Mouse (Mus musculus) lung, postnatal 4 days (tissue): ENCODE measurements around the gene Rere.
"Not testable (repeated sequence)": the region's sequence is repeated elsewhere in the genome, so short reads cannot be mapped to it uniquely, and the experiment has no call there.

Source experiments
- DNase-seq, 2 experiments: peaks; one replicate each; pipeline ENCODE4 v3.0.0; 2021

Rere gene

GRCm38 (mm10) chr4:150590621-150591282, 309.3 kb downstream of the Rere start:
- DNase-seq = no peak

DNA sequence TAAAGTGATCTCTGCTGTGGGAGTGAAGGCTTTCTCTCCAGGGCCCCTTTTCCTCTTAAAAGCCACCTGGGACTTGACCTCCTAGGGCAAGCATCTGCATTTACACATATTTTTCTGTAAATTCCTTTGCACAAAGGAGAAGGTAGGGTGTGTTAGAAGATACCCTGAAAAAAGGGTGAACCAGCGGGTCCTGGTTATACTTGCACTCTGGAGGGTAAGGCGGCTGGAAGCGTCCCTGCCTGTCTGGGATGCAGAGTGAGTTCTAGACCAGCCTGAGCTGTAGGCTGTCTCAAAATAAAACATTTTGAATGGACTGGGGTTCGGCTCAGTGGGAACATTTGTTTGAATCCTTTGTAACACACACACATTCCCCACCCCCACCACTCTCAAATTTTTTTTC, 310.2 kb downstream of the Rere start:
- DNase-seq = no peak

- no peak for DNase-seq
Measured at GRCm38 (mm10) chr4:150592087-150592486, 310.6 kb downstream of the Rere start.

DNA sequence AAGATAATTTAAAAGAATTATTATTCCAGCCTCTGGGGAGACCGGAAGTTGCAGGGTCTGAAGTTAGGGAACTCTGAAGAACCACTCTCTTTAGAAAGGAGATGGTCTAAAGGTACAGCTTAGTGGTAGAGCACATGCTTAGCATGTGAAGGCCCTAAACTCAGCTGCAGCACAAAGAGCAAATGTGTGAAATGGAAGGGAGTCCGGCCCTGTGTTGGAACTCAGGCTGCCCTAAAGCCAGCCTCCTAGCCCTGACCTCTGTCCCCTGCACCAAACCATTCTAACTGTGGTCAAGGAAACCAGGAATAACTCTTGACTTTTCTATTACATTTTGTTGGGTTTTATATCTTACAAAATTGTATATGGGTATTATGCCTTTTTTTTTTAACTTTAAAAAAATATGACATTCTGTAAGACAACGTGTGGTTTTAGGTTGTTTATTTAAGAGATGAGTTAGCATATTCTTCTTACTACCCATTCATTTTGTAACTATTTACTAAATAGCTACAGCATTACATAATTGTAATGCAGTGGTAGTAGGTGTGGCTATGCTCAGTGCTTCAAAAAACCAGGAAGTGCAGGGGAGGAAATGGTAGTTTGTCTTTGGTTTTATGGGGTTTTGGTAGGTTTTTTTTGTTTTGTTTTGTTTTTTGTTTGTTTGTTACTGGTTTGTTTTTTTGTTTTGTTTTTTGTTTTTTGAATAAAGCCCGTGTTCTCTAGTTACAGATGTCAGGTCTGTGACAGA, 312.2 kb downstream of the Rere start:
- DNase-seq = no peak

DNA sequence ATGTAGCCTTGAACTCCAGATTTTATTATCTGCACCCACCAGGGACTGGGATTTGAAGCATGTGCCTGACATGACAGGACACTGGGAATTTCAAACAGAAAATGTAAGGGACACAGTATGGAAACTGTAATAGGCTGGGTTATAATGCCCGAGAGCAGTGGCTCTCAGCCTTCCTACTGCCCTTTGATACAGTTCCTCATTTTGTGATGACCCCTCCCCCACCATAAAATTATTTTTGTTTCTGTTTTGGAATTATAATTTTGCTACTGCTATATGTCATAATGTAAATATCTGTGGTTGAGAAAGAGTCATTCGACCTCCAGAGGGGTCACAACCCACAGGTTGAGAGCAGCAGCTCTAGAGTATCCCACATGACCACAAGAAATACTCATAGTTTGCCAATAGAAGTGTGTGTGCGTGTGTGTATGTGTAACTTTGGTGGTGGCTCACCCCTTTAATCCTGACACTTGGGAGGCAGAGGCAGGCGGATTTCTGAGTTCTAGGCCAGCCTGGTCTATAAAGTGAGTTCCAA, 312.9 kb downstream of the Rere start:
- DNase-seq = no peak

GRCm38 (mm10) chr4:150595071-150595470, 313.6 kb downstream of the Rere start:
- DNase-seq = no peak

DNA sequence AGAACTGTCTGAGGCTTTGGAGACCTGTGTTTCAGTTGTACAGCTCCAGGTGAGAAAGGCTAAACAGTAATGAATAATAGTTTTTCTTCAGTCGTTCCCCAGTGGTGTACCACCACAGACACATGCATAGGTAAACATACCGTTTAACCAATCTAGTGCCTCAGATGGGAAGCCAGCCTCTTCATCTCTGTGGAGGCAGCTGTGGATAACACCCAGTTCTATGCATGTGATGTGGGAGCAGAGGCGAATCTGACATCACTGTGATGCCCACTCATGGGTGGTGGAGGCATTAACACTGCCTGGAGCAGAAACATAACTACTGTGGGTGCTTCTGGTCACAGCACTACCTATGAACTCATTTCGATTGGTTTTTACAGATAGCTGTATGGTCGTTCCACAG, 314.5 kb downstream of the Rere start:
- DNase-seq = no peak

DNA sequence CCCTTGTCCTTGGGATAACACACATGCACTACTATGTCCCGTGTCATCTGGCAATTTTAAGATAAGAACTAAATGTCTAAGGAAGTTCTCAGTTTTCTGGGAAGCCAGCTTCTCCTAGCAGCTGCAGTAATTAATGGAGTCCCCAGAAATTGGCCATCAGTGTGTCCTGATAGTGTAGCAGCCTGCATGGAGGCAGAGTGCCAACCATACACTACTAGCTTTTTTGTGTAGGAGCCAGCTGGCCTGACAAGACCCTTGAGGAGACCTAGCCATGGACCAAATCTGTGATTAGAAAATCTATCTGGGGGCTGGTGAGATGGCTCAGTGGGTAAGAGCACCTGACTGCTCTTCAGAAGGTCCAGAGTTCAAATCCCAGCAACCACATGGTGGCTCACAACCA, 317.2 kb downstream of the Rere start:
- no peak for DNase-seq

DNA sequence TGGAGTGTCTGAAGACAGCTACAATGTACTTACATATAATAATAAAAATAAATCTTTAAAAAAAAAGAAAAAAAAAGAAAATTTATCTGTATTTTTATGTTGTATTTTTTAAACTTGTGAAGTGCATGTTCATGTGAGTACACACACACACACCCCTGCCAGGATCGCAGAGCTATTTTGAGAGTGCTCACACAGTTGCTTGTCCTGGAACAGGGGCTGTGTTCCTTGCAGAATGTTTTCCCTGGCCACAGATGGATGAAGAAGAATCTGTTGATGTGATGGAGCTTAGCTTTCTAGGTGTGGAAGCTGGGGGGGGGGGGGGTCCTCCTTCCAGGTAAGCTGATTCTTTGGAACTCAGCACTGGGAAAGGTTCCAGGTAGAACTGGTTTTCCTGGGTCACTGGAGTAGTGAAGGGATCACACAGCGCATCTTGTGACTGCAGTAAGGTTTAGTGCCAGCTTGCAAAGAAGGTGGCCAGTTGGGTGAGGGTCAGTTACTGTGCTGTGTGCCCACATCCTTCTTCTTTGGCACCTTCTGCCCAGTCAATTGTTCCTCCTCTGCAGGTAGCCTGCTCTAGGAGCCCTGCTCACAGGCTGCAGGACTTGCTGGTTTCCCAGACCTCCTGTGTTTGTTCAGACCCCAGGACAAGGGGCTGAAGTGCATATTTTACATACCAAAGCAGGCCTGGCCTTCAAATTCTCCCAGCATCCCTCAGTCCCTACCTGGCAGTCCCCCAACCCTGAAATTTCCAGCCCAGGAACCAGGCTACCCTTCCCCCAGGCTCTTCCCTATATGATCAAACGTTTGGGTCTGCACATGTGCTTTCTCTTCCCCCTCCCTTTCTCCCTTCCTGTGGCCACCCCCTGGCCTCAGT, 317.9 kb downstream of the Rere start:
- DNase-seq = peak; percentile 48 to 73

GRCm38 (mm10) chr4:150600503-150600902, 319.1 kb downstream of the Rere start:
- DNase-seq = not testable (repeated sequence)

GRCm38 (mm10) chr4:150601489-150601888, 320.0 kb downstream of the Rere start:
- DNase-seq = no peak

DNA sequence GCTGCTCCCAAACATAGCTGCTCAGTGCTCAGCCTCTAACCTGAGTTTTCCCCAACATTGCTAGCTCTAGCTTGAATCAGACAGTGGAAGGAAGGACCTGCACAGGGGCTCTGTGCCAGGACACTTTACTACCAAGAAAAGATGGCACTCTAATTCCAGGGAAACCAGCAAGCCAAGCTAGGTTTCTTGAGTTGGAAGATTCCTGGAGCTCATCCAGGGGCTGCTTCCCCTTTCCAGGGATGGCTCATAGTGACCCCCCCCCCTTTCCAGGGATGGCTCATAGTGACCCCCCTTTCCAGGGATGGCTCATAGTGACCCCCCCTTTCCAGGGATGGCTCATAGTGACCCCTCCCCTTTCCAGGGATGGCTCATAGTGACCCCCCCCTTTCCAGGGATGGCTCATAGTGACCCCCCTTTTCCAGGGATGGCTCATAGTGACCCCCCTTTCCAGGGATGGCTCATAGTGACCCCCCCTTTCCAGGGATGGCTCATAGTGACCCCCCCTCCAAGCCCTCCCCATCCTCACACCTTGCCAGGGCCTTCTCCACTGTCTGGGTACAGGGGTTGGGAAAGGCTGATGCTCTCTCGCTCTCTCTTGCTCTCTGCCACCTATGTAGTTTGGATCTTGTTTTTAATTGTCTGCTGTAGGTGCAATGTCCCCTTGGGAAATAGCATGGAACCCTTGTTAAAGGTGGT, 322.1 kb downstream of the Rere start:
- no peak for DNase-seq

GRCm38 (mm10) chr4:150605804-150606203, 324.4 kb downstream of the Rere start:
- DNase-seq = no peak

DNA sequence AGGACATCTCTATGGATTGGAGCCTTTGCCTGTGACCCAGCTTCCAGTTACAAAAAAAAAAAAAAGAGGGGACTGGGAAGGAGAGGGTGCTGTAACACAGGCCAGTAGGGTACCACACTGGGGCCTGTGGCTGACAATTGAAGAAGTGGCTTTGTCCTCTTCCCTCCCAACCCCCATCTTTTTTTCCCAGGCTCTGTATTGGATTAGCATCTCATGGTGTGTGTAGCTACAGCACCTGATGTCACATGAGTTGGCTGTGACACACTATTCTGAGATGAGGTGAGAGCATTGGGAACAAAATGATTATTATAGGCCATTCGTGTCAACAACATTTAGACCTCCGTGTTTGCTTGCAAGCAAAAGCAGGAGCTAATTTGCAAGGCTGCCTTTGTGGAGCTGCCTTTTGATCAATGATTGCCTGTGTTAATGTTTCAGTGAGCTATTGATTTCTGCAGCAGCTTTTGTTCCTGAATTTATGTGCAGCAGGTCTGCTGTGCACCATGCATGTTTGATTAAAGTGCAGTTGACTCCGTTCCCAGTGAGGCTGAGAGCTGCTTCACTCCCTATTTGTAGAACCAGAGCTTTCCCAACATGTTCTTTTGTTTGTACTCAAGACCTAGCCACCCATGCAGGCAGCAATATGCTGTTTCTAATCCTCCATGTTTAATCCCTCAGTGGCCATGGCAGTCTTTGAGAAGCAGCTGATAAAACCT, 325.2 kb downstream of the Rere start:
- DNase-seq = no peak

- no peak for DNase-seq
Measured at GRCm38 (mm10) chr4:150608670-150609069, 327.2 kb downstream of the Rere start.

DNA sequence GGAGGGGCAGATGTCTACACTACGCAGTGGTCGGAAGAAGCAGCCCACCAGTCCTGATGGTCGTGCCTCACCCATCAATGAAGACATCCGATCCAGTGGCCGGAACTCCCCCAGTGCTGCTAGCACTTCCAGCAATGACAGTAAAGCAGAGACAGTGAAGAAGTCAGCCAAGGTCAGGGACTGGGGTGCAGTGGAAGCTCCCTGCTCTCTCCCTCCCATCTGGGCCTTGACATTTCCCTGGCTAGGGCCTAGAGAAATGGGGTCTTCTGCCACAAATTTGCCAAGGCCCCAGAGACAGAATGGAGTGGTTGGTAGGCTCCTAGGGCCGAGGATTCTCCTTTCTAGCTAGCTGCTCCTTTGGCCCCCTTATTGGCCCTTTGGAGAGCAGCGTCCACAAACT, 332.3 kb downstream of the Rere start:
- no peak for DNase-seq

- DNase-seq = no peak
Measured at GRCm38 (mm10) chr4:150615251-150616028, 334.0 kb downstream of the Rere start.

DNA sequence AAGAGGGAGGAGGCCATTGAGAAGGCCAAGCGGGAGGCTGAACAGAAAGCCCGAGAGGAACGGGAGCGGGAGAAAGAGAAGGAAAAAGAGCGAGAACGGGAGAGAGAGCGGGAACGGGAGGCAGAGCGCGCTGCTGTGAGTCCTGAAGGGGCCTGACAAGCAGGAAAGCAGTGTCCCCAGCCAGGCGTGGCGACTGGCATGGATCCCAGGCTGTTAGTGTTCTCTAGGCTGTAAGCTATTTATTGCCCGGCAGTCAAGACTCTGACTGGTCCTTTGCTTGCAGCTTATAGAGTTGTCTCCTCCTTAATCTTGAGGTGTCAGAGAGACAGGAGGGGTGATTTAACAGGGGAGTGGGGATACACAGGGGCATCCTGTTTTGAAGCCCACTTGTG, 334.6 kb downstream of the Rere start:
- DNase-seq = peak; percentile 57 to 77

- DNase-seq = no peak
Measured at GRCm38 (mm10) chr4:150616841-150617240, 335.4 kb downstream of the Rere start.

DNA sequence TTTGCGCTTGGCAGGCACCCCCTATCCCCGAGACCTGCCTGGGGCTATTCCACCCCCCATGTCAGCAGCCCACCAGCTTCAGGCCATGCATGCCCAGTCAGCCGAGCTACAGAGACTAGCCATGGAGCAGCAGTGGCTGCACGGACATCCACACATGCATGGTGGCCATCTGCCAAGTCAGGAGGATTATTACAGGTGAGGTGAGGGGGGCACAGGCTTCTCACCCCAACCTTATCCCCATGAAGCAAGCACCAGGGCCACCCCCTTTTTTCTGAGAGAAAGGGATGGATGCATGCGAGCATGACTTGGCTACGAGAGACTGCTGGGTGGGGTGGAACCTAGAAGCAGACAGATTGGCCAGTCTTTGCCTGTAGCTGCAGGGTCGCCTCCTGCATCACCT, 337.6 kb downstream of the Rere start:
- DNase-seq = no peak

- DNase-seq = no peak
Measured at GRCm38 (mm10) chr4:150622641-150623040, 341.2 kb downstream of the Rere start.
